Mouse (Mus musculus) left cerebral cortex, postnatal 10 days (tissue): ENCODE data around the gene Inpp5f. TPM values are rescaled to one million over a fixed set of nuclear protein-coding genes. Genes with fewer than 3 reads are reported as not detected.

ENCODE experiments used
- DNase-seq, 2 experiments: peaks; one replicate each; pipeline ENCODE4 v3.0.0; 2021 to 2022; ENCODE audit warnings: low spot score in 2 of 2, mixed read lengths in 1 of 2; ENCODE audit errors: extremely low spot score in 1 of 2
- intact Hi-C: fragments of 180-260 bp; cut with DNase I; formaldehyde crosslinking; loops from one replicate; pipeline ENCODE4 v1.15.1; 2025
- total RNA-seq, 2 experiments: library from RNA; stranded (reverse); gene quantifications; 2 replicates each; pipeline ENCODE4 v1.2.3; 2021

The Inpp5f gene
- total RNA-seq, 2 experiments from 2014 or later: 267 to 278 TPM

DNA sequence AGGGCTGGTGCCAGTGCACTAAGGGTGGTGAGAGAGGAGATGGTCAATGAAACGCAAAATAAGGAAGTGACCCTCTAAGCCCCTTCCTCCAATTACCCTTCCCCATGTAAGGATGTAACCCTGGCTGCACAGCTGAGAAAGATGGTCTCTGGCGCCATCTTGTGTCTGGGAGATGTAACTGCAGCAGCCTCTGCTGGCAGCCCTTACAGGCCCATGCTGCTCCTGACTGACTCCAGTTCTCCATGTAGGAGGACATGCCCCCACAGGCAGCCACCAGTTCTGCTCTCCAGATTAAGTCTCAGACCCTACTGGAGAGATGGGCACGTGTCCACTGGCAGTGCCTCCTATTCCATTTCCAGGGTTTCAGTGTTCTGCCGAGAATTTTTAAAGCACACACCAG is 94.6 kb downstream of the Inpp5f start:
- DNase-seq: peak; percentile 63 to 67
- intact Hi-C loops: no loop called here

DNA sequence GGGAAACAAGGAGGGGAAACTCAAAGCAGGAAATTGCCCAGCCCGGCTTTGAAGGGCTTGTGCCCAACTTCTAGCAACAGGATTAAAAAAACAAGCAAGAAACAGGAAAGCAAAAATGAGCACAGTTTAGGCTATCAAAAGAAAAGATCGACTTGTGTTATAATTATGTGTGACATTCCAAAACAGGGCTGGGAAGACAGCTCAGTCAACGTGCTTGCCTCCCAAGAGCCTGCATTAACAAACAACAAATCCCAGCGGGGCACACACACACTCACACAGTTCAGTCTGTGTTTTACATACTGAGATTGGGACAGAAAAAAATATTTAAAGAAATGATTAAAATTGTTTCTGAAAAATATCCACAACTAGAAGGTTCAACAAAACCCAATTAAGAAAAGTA is 106.9 kb downstream of the Inpp5f start:
- intact Hi-C loops: no loop called here
- no peak for DNase-seq

DNA sequence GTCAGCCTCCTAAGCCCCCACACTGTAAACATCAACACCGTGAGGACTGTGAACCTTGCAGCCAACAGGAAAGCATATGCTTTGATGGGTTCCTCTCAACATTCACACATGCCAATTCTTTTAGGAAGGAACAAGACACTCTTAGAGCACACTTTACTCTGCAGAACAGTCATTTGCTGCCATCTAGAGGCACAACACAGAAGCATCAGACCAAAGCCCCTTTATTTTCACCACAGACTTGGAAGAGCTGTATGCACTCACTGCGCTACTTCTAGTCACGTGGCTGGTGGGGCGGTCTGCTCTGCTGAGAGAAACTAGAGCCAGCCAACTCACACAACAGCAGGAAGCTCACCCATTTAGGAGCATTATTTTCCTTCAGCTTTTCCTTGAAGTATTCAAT is 113.6 kb downstream of the Inpp5f start:
- intact Hi-C loops: no loop called here
- DNase-seq: peak; percentile 83 to 89

DNA sequence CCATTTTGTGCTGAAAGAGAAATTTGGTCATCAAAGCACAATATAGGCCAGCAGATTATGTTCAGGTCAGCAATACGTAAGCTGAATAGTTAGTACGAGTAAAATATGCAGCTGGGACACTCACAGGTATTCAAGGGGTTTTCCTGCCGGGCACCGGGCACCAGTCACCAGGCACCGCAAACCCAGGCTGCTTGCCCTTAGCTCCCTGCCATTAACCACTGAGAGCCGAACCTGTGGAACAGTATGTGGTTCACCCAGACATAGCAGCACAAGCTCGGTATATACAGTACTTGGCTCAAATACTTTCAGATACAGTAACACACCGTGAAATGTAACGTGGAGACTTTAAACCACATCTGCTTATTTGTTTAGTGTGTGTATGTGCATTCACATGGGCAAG is 114.1 kb downstream of the Inpp5f start:
- intact Hi-C loops: no loop called here

DNA sequence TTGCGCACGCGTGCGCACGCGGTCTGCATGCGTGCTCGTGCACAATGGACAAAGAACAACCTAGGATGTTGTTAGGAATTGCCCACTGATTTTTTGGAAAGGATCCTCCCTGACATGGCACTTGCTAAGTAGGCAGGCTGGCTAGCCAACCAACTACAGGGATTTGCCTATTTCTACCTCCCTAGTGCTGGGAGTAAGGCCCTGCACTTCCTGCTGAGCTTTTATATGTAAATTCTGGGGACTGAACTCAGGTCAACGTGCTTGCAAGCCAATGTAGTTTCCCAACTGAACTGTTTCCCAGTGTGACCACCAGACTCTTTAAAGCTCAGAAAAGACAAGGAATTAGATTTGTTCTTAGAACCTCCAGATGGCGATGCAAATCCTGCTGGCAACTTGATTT is 115.9 kb downstream of the Inpp5f start:
- DNase-seq: no peak
- intact Hi-C loops: no loop called here

More for the DNA sequence above, 114.1 kb downstream of the Inpp5f start:
- no peak for DNase-seq

DNA sequence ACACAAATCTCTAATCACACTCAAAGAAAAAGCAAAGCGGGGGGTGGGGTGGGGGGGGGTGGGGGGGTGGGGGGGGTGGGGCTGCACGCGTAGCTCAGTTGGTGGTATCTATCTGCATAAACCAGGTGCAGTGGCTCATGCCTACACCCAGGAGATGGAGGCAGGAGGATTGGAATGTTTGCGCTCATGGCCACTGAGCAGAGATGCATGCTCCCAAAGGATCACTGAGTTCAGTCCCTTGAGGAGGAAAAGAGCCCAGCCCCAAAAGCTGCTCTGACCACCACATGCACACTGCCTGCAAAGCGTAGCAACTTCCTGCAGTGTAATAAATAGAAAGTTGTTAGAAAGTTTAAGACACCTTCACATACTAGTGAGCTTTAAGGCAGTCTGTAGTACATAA is 116.6 kb downstream of the Inpp5f start:
- DNase-seq: no peak
- intact Hi-C loops: no loop called here

DNA sequence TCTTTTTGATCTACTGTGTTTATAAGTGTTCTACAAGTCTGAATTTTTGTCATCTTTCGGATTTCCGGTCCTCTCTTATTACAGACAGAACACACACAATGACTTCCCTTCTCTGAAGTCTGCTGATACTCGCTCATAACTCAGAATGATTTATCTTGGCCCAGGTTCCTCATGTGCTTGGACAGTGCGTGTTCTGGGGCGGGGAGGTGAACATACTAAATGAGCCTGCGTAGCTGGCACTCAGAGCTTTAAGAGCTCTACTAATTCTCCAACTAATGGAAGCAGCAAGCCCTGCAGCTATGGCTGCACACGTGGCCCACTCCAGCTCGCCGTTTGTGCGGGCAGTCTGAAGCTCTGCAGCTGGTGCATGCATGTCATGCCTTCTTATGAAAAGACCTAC is 117.6 kb downstream of the Inpp5f start:
- intact Hi-C loops: no loop called here
- no peak for DNase-seq

DNA sequence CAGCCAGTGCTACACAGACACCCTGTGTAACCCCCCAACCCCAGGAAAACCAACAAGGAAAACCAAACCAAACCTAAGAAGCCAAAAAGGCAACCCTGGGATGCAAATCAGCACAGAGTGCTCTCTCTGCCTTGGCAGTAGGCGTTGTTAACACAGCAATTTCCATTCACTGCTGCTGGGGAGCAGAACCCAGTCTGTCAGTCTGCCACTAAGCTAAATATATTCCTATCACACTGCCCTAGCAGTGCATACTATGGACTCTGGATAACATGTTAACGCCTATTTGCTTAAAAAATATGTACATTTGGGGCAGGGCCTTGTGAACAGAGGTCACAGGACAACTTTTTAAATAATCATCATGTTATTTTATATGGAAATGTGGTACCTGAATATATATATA is 120.5 kb downstream of the Inpp5f start:
- no peak for DNase-seq
- intact Hi-C loops: no loop called here

DNA sequence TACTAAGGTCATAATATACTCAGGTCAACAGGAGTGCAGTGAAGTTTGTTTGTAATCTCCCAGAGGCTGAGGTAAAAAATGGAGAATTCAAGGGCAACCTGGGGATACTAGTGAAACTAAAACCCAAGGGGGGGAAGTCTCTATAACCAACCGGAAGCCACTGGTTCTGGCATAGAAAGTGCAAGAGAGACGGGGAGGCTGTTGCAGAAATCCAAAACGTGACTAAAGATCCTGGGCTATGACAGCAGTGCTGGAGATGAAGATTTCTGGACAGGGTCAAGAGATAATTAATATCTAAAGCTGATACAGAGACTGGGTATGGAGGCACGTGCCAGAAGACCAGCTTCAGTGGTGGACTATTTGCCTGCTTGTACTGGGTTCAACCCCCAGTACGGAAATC is 126.9 kb downstream of the Inpp5f start:
- no peak for DNase-seq
- intact Hi-C loops: no loop called here

DNA sequence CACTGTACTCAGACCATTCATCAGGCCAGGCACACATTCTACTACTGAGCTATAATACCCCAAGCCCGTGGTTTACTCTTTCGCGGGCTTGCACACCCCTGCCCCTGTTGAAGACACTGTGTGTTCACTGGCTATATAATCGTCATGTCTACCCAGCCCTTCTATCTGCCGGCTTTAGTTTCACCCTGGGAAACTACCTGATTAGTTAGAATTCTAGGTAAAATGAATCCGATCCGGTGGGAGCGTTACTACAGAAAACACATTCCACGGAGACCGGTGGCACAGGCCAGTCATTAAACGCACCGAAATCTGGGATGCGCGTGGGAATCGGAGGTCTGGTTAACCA is 128.0 kb downstream of the Inpp5f start:
- intact Hi-C loops: no loop called here
- no peak for DNase-seq

DNA sequence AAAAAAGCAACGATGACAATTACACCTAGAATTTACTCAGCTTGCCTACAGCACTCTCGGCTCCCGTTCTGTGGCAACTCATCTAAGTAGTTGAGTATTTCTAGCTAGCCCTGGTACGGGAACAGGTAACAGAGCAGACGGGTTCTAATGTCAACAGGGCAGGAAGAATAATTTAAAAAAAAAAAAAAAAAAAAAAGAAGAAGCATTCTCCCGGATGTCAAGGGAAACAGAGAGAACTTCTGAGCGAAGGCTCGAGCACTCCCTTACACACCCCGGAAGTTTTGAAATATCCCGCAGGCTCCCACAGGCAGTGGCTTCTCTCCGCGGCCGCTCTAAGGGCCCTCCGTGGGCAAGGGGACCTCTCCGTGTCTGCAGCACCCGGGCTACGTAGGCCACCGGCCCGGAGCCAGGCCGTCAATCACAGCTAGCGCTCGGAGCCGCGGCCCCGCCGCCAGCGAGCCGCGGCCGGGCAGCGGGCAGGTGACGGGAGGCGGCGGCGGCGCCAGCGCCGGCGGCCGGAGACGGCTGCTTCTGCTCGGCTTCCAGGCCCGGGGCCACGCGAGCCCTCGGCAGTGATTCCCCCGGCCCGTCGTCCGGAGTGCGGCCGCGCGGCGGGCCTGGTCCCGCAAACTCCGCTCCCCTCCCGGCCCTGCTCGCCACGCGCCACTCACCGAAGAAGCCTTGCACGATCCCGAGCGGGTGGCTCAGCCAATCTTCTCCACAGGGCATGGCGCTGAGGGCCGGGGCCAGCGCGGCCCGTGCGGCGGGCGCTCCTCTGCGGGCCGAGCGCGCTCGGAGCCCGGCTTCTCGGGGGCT is 128.5 kb downstream of the Inpp5f start:
- intact Hi-C loops: no loop called here
- DNase-seq: peak in 1 of 2 experiments; percentile 61

DNA sequence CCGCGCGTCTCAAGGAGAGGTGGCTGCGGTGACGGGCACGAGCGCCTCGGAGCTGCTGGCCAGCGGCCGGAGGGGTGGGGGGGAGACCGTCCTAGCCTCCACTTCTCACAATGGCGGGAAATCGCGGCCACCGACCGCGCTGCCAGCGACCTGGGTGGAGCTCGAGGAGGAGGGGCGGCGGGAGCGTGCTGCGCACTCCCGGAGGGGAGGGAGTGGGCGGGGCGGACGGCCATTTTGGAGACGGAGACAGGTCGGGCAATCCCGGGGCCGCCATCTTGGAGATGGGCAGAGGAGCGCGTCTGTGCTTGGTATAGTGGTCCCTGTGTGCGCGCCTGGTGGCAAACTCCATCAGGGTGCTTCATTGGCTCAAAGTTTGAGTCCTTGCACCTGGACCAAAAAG is 129.2 kb downstream of the Inpp5f start, which contains the start of gene Mcmbp:
TSS of gene Mcmbp (minus strand) at position 162 of the 400 bp plus-strand sequence.
- intact Hi-C loops: no loop called here
- peak; percentile 96 to 99 for DNase-seq

DNA sequence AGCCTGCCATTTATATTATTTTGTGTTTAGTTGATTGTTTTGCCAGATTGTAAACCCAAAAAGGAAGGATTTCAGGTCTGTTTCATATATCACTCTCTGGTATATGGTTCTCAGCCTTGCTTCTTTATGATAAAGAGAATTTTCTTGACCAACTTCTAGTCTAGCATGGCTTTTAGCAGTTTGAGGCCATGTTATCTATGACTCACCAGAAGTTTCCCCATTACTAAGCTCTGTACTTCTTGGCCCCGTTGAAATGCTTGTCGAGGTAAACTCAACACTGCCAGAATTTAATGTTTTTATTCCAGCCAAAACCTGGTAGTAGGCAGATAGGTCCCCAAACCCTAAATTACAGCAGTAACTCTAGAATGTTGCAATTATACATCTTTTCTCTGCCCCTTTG is 132.8 kb downstream of the Inpp5f start:
- no peak for DNase-seq
- intact Hi-C loops: no loop called here

DNA sequence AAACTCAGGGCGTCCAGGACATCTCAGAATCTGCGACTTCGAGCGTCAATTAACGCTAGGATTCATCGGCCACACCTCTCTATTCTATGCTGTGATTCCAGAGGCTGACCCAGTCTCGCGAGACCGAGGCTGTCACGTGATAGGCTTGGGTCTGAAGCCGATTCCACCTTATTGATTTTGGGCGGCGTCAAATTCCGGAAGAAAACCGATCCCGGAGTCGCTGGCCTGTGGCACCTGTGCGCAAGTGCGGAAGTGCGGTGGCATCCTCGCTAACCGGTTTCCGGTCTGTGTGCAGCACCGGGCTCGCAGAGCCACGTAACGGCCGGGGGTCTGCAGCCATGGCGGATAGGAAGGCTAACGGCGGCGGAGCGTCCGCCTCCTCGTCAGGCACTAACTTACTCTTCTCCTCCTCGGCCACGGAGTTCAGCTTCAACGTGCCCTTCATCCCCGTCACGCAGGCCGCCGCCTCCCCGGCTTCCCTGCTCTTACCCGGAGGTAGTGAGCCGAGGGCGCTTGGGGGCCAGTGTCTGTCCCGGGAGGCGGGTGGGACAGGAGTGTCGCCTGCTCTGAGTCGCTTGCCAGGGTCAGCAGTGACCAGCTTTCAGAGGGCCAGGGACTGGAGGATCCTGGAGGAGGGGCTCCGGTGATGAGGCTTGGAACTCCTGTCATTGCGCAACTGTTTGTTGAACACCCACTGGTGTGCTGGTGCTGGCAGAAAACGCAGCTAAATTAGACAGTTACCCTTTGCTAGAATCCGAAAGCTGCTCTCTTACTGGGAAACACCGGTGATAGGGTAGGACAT is 133.8 kb downstream of the Inpp5f start, which contains the start of gene Sec23ip:
TSS of gene Sec23ip (plus strand) at position 260 of the 802 bp plus-strand sequence.
- intact Hi-C loops: no loop called here
- peak; percentile 99 for DNase-seq

Other genes with a start within 250 kb of the Inpp5f start
- 10 to 100 TPM; 46.4 to 50.8 TPM for gene Rgs10, start 192.6 kb upstream of the Inpp5f start, total RNA-seq
- 100 to 1,000 TPM; 104 to 106 TPM for gene Tial1, start 149.6 kb upstream of the Inpp5f start, total RNA-seq
- 1 to 10 TPM; 4.6 to 4.9 TPM for gene Bag3, start 87.7 kb upstream of the Inpp5f start, total RNA-seq
- gene Mcmbp, start 129.2 kb downstream of the Inpp5f start, total RNA-seq: 10 to 100 TPM; 27.5 to 27.7 TPM
- gene Sec23ip, start 133.6 kb downstream of the Inpp5f start, total RNA-seq: 10 to 100 TPM; 34.5 to 39.2 TPM